Mouse (Mus musculus) bone marrow macrophage, adult 2 months (primary cell): ENCODE data around the gene Tec.

Source experiments
- CTCF ChIP-seq: IDR thresholded peaks from 2 replicates; pipeline ENCODE4 v1.5.1; 2012; ENCODE audit warnings: low read depth, mild to moderate bottlenecking, low read length, moderate library complexity
- POLR2A ChIP-seq: IDR thresholded peaks from 2 replicates; pipeline ENCODE4 v1.6.1; 2012; ENCODE audit warnings: mild to moderate bottlenecking, low read depth, low read length, borderline replicate concordance

DNA sequence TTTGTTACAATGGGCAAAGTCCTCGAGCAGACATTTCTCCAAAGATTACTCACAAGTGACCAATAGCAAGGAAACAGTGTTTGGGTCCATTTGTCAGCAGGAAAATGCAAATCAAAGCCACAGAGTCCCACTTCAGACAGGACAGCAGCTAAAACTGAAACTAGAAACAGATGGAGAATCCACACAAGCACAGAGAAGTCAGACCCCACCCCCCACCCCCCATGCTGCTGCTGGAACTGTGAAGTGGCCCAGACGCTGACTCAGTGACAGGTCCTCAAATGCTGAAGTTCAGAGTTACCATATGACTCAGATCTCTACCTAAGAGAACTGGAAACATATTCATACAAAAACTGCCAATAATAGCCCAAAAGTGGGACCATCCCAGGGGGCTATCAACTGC lies 24.0 kb downstream of the Tec start:
- TF ChIP-seq CTCF (no peak), POLR2A (no peak)
